Mouse (Mus musculus): ENCODE data around the gene Gprc5a.

Gprc5a gene

DNA sequence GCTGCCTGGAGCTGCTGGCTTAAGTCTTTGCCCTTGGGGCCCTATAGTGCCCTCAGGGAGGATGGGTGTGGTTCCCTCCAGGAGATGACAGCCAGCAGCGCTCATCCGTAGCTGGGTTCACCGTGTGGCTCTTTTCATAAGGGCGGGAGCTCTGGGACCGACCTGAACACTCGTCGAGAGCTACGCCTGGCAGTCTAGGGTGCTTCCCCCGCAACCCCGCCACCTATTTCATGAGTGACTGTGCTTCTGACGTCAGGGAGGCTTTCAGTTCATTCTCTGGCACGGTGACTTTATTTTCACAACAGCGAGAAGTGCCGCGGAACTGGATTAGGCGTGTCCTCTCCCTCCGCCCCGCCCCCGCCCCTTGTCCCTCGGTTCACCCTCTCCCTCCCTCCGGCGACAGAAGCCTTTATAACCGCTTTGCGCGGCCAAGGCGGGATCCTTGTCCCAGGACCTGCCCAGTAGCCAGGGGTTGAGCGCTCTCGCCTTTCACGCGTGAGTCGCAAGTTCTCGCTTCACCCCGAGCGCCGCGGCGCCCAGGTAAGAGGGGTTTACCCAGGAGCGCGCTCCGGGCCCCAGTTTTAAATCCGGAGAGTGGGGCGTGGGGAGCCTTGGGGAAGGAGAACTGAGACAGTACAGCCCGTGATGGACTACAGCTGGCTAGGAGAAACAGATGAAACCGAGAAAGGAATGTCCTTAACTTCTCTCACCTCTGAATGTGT is at the start of gene Gprc5a:
Gene Gprc5a (plus strand): TSS at position 416 of the 722 bp plus-strand sequence.
- peak; percentile 80 for DNase-seq (ENCODE audit: low read depth, low spot score)

DNA sequence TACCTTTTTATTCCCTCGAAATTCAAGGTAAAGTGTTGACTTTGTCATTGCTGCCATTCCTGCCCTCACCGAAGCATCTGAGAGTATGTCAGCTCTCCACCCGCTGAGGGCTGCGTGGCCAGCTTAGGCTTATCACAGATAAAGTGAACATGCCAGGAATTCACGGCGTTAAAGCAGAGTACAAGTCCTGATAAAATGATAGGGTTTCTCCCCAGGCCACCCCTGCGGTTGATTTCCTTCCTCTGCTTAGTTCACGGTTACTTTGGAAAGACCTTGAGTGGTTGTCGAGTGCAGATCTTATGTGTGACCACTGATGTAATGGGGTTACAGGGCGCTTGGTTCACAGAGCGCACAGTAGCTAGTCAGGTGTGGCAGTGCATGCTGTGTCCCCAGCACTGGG is 48.2 kb upstream of the Gprc5a start:
- no peak for DNase-seq (ENCODE audit: low read depth, low spot score)

DNA sequence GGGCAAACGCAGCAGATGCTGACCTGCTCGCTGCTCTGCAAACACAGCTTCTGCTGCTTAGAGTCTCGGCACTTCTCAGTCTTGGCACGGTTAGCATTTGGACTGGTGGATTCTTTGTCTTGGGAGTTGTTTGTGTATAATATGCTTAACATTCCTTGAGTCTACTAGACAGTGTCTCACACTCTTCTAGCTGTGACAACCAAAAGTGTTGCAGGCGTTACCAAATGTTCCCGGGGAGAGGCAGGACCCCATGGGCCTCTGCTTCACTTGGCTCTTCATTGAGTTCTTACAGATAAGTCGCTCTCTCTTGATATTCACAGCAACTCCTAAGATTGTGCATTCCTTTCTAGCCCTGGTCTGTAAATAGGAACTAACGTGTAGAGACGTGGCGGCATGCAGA is 45.9 kb upstream of the Gprc5a start:
- no peak for DNase-seq (ENCODE audit: low read depth, low spot score)

DNA sequence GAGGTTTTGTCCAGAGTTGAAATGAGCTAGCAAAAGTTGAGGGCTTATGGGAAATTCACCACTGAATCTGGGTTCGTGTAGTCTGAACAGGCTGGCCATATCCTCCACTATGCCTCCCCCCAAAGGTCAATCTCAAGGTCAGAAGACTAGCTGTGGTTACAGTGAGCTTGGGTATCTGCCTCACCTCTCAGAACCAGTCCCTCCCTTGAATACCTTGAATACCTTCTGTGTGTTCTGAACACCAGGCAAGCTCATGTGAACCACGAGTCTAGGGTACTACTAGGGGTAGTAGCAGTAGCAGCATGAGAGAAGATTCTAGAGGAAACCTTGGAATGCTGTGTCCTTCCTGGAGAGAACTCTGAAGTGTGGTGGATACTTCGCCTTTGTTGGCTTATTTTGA is 43.8 kb upstream of the Gprc5a start:
- no peak for DNase-seq (ENCODE audit: low read depth, low spot score)

DNA sequence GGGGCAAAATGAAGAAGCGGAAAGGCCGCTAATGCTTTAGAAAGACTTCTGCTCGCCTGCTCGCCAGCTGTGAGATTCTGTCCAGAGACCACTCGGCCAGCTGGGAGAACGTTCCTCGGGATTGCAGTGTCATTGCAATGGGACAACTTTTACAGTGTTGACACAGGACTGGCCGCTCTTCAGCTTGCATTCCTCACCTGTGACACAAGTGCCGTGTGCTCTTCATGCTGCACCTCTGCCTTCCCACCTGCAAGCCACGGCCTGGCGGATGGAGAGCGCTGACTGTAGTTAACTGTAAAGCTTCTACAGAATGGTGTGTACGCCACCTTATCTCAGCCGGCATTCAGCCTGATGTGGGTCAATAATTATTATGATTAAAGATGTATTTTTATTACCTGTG is 42.1 kb upstream of the Gprc5a start:
- no peak for DNase-seq (ENCODE audit: low read depth, low spot score)

DNA sequence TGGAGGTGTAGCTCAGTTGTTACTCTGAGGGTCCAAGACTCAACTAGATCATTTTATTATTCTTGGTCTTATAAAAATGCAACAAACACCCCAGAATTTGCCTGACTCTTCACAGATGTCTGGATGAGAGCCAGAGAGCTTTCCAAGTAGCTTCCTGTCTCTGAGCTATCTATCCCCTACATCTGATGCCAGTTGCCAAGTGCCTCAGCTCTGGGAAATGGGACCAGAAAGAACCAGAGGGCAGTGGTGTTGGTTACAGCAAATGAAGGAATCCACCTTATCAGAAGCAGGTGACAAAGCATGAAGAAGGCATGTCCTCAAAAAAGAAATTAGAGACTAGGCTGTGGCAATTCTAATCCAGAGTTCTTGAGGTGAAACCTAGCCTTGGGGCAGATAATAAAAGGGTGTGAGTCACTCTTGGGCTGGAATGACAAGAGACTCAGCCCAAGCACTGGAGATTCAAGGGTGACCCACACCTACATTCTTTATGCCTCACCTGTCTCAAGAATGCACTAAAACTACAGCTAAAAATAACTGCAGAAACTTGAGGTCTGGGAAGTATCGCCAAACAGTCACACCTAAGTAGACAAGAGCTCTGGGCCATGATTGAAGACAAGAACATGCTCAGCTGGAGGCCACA is 40.5 kb upstream of the Gprc5a start:
- peak; percentile 47 for DNase-seq (ENCODE audit: low read depth, low spot score)

DNA sequence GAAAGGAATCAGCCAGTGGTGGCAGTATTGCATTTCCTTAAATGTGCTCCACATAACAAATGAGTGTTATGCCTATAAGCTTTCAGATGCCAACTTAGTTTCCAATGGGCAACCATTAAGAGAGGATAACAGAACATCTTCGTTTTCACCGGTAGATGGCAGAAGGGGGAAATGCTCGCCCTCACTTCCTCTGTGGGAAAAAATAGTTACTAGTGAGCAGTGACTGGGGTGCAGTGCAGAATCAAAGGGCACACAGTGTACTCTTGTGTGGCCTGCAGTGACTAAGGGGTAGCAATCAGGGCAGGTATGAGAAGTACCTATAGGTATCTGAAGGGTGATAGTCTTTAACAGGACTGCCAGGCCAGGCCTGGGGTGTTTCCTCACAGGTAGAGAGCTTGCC is 39.2 kb upstream of the Gprc5a start:
- peak; percentile 92 for DNase-seq (ENCODE audit: low read depth, low spot score)

DNA sequence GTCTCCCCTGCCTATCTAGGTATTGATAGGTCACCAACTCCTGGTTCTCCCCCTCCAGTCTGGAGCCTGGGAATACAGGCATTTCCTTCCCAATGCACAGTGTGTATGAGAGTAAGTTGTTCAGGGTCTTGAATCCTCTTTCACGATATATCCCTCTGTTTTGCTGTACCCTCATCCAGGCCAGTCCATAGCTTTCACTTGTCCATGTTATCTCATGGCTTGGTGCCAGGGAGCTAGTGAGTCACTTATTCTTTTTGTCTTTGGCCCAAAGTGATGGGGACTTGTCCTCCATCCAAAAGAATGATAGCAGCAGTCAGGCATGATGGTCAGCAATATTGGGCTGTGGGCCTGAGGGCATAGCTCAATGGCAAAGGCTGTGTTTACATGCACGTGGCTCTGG is 38.7 kb upstream of the Gprc5a start:
- DNase-seq (ENCODE audit: low read depth, low spot score): peak; percentile 84

DNA sequence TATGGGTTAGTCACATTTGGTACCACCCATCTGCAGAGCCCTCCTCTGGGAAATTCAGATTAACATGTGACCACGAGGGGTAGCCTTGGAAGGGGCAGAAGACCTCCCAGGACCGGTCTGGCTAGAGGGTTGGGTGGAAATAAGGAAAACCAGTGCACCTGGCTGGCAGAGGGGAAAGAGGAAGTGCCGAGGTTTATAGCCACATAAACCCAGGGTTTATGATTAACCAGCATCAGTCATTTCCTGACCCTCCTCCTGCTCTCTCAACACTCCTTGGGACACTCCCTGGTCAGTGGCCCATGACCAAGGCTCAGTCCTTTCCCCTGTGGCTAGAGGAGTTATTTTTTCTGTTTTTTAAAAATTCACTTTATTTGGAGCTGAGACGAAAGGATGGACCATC is 36.2 kb upstream of the Gprc5a start:
- no peak for DNase-seq (ENCODE audit: low read depth, low spot score)

DNA sequence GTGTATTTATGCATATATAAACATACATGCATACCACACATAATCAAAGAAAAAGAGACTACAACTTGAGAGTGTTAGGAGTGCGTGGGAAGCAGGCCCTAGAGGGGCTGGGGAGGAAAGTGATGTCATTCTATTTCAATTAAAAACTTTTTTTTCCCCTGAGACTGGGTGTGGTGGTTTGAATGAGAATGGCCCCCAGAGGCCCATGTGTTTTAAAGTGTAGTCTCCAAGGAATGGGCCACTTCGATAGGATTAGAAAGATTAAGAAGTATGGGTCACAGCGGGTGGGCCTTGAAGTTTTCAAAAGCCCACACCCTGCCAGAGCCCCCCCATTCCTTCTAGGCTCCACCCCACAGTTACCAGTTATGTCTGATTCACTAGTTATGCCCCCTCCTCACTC is 26.8 kb upstream of the Gprc5a start:
- no peak for DNase-seq (ENCODE audit: low read depth, low spot score)

DNA sequence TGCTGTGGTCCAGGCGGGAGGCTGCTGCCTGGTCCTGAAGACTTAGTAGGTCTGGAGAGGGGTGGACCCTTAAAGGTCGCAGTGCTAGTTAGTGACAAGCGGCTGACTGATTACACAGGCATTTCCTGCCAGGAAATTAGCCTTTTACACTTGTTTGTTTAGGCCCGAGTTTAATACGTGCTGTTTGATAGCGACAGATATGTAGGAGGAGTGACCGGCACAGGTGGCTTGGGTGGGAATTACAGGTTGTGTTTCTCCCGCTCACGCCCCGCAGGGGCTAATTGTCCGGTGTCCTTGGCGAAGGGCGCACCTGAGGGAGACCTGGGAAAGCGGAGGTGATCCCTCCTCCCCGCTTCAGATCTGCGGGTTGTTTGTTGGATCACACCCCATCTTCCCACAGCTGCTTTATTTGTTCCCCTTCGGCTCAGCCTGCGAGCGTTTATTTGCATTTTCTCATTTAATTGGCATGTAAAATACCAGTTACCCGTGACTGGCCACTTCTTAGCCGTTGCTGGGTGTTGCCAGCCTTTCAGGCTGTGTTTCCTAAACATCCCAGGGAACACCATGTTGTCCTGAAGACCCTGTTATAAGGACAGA is 25.1 kb upstream of the Gprc5a start:
- DNase-seq (ENCODE audit: low read depth, low spot score): no peak

DNA sequence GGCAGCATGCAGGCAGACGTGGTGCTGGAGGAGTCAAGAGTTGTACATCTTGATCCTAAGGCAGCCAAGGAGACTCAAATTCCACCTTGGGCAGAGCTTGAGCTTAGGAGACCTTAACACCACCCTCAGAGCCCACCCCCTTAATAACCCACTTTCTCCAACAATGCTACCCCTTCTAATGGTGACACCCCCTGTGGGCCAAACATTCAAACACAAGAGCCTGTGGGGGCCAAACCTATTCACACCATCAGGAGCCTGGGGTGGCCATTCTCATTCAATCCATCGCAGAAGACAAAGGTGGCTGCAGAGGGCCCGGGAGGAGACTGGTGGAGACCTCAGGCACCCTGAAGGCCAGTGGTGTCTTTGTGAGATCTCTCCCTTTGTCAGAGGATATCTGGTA is 23.5 kb upstream of the Gprc5a start:
- no peak for DNase-seq (ENCODE audit: low read depth, low spot score)

DNA sequence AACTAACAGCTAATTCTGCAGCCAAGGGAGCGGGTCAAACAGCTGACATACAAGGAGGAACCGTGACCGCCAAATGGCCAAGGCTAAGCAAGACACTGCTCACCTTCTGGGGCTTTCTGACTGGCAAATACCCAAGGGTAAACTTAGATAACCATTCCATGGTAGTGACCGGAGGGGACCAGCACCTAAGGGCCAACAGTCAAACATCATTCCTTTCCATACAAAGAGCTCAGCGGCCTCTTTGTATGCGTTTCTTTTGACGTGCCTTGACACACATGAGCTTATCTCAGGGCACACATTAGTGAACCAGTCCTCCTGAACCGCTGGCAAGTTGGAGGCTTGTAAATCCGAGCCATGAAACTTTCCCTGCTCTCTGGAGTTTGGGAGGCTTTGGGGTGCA is 18.2 kb upstream of the Gprc5a start:
- no peak for DNase-seq (ENCODE audit: low read depth, low spot score)

DNA sequence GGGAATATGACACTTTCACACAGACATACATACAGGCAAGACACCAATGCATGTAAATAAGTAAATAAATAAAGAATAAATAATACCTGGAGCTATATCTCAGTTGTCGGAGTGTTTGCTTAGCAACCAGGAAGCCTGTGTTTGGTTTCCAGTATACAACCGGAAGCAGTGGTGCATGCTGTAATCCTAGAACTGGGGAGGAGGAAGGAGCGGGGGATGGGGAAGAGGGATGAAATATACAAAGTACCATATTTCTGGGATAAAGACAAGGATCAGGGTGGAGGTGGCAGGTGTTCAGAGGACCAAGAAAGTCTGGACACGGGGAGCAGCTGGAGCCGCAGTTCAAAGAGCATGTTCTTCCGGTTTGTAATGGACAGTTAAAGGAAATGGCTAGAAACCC is 16.9 kb upstream of the Gprc5a start:
- no peak for DNase-seq (ENCODE audit: low read depth, low spot score)

DNA sequence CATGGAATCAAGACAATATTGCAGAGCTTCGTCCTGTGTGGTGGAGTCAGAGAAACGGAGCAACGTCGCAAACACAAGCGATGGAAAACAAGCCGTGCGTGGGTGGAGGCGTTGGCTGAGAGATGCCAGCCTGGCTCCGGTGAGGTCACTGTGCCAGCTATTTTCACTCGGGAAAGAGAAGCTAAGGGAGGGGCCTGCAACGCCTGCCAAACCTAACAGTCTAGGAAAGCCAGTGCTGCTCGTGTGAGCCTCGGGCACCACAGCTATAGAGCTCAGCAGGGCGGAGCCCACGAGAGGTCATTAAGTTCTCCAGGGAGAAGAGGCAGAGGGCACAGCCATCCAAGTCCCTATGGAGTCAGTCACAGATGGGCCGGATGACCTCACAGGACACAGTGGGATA is 16.5 kb upstream of the Gprc5a start:
- DNase-seq (ENCODE audit: low read depth, low spot score): no peak

DNA sequence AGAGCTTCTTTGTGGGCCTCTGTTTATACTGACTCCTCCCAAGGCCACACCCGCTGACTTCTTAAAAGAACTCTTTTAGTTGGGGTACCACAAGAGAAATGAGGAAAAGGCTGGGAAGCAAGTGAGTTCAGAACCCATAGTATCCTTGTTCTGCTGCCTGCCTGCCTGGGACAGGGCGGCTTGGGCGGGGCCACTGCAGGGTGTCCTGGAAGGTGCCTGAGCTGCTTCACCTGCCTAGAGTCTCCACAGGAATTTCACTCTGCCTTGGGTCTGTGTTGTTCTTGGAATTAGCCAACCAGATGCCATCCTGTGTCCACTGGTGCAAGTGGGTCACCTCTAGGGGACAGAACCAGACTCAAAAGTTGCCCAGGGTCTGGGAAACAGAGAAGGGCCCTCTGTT is 11.7 kb upstream of the Gprc5a start:
- DNase-seq (ENCODE audit: low read depth, low spot score): no peak

DNA sequence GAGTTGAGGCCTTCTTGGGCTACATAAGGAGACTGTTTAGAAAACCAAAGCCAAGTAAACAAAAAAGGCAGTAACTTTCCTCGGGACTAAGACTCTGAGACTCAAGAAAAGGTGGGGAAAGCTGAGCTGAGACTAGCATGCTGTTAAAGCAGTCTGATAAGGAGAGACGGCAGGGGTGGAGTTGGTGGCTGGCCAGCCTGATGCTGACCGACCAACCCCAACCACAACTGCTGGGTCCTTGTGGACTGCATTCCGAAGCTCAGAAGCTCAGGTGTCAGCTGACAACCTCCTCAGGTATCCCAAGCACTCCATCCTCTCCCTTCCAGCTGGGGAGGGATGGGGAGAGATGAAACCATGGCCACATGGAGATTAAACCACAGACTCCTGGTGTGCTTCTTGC is 9.6 kb upstream of the Gprc5a start:
- no peak for DNase-seq (ENCODE audit: low read depth, low spot score)

DNA sequence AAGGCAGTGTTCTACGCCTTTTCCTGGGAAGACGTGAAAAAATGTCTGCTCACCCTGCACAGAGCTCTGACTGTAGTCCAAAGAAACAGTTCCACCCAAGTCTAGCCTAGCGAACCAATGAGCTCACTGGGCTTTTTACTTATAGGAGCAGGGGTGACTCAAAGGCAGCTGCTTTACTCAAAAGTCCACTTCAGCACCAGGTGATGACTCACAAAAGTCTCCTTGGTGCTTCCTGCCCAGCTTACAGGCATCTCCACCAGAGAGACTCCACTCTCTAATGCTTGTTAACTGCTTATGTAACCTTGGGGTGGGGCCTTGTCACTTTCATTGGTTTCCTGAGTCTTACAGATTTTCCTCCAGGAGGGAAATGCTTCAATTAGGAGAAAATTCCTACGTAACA is 4.7 kb upstream of the Gprc5a start:
- peak; percentile 91 for DNase-seq (ENCODE audit: low read depth, low spot score)

DNA sequence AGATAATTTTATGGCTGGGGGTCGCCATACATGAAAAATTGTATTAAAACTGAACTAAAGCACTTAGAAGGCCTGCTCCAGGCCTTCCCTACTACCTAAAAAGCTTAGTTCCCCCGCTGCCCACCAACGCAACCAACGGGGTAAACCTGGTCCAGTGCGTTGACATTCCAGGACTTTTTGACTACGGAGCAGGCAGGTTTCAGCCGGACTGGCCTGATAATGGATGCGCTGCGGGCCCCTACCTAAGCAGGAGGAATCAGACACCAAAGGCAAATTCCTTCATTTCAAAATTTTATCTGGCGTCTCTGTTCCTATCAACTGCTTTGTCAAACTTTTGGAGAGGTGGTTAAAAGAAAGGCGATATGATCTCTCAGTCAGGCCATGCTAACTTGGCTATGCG is 830 bp upstream of the Gprc5a start:
- no peak for DNase-seq (ENCODE audit: low read depth, low spot score)

DNA sequence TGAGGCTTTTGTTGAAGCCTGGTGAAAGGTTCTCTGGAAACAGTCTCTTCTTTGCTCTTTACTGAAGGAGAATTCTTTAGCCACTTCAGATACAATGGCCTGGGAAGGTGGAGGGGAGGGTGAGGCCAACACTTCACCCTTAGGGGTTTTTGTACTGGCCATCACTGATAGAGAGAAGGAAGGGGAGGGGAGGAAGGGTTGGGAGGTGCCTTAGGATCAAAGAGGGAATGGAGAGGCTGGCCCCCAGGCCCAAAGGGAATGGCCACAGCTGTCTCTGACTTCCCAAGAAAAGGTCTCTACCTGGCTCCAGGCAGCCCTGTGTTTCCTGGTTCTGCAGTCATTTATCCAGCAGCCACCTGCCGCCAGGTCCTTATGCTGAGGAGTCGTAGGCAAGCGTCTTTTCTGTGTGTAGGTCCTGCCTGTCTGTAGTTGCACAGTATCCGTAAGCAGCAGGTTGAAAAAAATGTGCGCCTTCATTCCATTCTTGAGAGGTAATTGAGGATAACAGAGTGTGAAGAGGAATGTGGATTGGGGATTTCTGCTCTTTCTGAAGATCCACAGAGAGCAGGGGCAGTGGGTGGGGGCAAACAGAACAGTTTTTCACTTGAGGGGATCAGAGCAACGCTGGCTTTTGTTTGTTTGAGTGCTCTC is 1.5 kb downstream of the Gprc5a start:
- DNase-seq (ENCODE audit: low read depth, low spot score): peak; percentile 43

DNA sequence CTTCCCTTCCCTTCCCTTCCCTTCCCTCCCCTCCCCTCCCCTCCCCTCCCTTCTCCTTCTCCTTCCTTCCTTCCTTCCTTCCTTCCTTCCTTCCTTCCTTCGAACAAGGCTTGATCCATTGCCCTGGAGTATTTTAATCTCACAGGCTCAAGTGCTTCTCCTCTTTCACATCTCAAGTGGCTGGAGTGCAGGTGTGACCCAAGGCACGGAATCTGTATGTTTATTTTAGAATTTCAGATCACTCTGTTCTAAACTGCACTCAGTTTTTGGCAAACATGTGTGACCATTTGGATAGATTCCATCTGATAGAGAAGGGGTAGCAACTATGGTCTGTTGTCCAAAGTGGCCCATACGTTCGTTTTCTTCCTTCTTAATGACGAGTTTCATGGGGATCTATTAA is 2.8 kb downstream of the Gprc5a start:
- DNase-seq (ENCODE audit: low read depth, low spot score): no peak

DNA sequence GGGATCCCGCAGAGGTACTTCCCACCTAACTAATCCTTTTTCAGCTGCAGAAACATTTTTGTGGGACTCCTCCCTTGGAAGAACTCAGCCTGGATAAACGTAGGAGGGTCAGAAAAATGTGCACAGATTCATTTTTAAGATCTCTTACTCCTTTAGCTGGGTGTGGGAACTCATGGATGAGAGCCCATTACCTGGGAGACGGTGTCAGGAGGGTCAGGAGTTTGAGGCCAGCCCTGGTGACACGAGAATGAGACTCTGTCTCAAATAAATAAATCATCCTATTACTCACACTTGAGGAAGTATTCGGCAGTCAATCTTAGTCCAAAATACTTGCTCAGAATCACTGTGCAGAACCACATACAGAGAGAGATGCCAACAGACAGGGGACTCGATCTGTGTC is 4.4 kb downstream of the Gprc5a start:
- peak; percentile 83 for DNase-seq (ENCODE audit: low read depth, low spot score)

DNA sequence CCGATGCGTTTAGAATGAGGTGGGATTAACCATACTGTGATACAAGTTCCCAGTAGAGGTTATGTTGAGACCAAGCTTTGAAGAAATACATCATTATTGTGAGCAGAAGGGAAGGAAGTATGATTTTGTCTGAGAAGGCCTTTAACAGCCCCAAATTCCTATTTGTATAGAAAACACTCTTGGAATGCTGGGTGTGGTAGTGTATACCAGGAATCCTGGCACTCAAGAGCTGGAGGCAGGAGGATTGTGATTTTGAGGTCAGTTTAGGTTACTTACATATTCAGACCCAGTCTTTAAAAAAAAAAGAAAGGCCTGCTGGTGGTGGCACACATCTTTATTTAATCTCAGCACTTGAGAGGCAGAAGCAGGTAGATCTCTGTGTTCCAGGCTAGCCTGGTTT is 4.9 kb downstream of the Gprc5a start:
- DNase-seq (ENCODE audit: low read depth, low spot score): peak; percentile 87
